Mouse (Mus musculus) neural tube, embryonic 11.5 days (tissue): ENCODE data around the gene Irx5. TPM values are rescaled to one million over a fixed set of nuclear protein-coding genes. Genes with fewer than 3 reads are reported as not detected.

Experiments used
- ATAC-seq: fragments of 200-750 bp; cut with Nextera tagmentation; 2 replicates; pipeline ENCODE4 v1.8.0; 2017; ENCODE audit warnings: moderate number of reproducible peaks, mild to moderate bottlenecking, moderate TSS enrichment, moderate library complexity; ENCODE audit not compliant: insufficient read depth, low FRiP score, low TSS enrichment
- DNase-seq: peaks from one replicate; pipeline ENCODE4 v3.0.0-alpha.2; 2015; ENCODE audit warnings: low spot score
- H3K27ac ChIP-seq: fragments of 300-500 bp; sonication (generic); 2 replicates; pipeline ENCODE4 v1.5.1; 2014; ENCODE audit warnings: low read depth, mild to moderate bottlenecking, low read length
- H3K27me3 ChIP-seq: fragments of 300-500 bp; sonication (generic); 2 replicates; pipeline ENCODE4 v1.6.1; 2014; ENCODE audit warnings: mild to moderate bottlenecking, low read length, mixed read lengths; ENCODE audit not compliant: control insufficient read depth, insufficient read depth
- H3K36me3 ChIP-seq: fragments of 300-500 bp; sonication (generic); 2 replicates; pipeline ENCODE4 v1.6.1; 2014; ENCODE audit warnings: mild to moderate bottlenecking, low read length, moderate library complexity, mixed read lengths; ENCODE audit not compliant: control insufficient read depth, insufficient read depth
- H3K4me1 ChIP-seq: fragments of 300-500 bp; sonication (generic); 2 replicates; pipeline ENCODE4 v1.6.1; 2014; ENCODE audit warnings: low read length, mixed read lengths; ENCODE audit not compliant: control insufficient read depth, insufficient read depth
- H3K4me2 ChIP-seq: fragments of 300-500 bp; sonication (generic); 2 replicates; pipeline ENCODE4 v1.6.1; 2014; ENCODE audit warnings: low read depth, mild to moderate bottlenecking, moderate library complexity
- H3K4me3 ChIP-seq: fragments of 300-500 bp; sonication (generic); 2 replicates; pipeline ENCODE4 v1.5.1; 2014; ENCODE audit warnings: low read depth, low read length
- H3K9ac ChIP-seq: fragments of 300-500 bp; sonication (generic); 2 replicates; pipeline ENCODE4 v1.6.1; 2014; ENCODE audit warnings: mild to moderate bottlenecking, low read length
- H3K9me3 ChIP-seq: fragments of 300-500 bp; sonication (generic); 2 replicates; pipeline ENCODE4 v1.6.1; 2016; ENCODE audit warnings: low read length; ENCODE audit not compliant: control insufficient read depth
- WGBS: fragments of 180-500 bp; shearing (Covaris S2); extraction: QIAGEN DNeasy Blood & Tissue Kit; methylation state at CpG from one replicate; pipeline ENCODE4 v1.1.7; 2014; 5-methylcytosine and 5-hydroxymethylcytosine counted together
- polyA plus RNA-seq: library from polyadenylated mRNA; unstranded; fragments of >200 nt; fragmentation: Nextera tagmentation; extraction: Ambion mirVana; gene quantifications from 2 replicates; pipeline ENCODE4 v1.2.1, GENCODE M21; 2014

Gene Irx5
- polyA plus RNA-seq, 1 experiment from 2014 or later: 19.7 TPM

DNA sequence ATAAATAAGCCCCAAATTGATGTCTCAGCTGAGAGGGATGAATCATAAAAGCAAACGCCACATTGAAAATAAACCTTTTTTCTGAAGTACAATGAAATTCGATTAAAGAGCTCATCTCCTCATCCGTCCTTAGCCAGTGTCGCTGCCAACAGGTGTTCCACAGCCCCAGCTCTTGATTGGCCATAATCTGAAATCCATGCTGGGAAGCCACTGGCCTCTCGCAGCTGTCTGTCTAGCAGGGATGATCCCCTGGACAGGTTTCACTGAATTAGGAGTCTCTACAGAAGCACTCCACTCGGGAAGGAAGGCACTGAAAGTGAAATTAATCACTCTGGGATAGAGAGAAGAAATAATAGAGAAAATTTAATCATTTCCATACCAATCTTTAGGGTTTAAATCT, 21.4 kb upstream of the Irx5 start:
- WGBS: 61% methylated on average over 6 of the region's 6 CpGs
- no peak for ATAC-seq
- H3K4me3 ChIP-seq: no peak overlapping the region

DNA sequence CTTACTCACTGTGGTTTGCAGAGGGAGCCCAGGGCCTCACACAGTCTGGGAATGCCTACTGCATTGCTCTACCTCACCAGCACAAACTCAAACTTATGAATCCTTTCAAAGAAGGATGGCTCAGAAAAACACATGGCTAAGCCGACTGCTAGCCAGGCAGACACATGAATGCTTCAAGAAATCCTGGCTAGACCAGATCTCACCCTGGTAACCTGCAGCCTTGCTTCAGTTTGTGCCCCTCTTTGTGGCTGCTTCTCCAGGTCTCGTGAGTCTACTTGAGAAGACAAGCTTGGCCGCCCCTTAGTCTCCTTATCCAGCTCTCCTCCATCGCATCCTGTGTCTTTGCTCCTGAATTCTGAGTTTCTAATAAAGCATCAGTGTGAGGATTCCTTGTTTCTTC, 13.9 kb upstream of the Irx5 start:
- Histone ChIP-seq H3K27me3 (no peaks in the 10 kb centered on the region), H3K4me1 (no peaks in the 10 kb centered on the region), H3K4me3 (no peak overlapping the region), H3K27ac (no peak overlapping the region), H3K4me2 (no peak overlapping the region), H3K36me3 (no peaks in the 10 kb centered on the region), H3K9ac (no peak overlapping the region), H3K9me3 (no peaks in the 10 kb centered on the region)
- WGBS: 94% methylated on average over 4 of the region's 4 CpGs
- DNase-seq: no peak
- ATAC-seq: no peak

More for the DNA sequence above, 21.4 kb upstream of the Irx5 start:
- no peak for DNase-seq
- no peaks in the 10 kb centered on the region for H3K36me3 ChIP-seq
- H3K27me3 ChIP-seq: no peaks in the 10 kb centered on the region
- no peak overlapping the region for H3K9ac ChIP-seq
- H3K27ac ChIP-seq: no peak overlapping the region
- H3K4me2 ChIP-seq: no peak overlapping the region
- H3K4me1 ChIP-seq: no peaks in the 10 kb centered on the region
- H3K9me3 ChIP-seq: no peaks in the 10 kb centered on the region

DNA sequence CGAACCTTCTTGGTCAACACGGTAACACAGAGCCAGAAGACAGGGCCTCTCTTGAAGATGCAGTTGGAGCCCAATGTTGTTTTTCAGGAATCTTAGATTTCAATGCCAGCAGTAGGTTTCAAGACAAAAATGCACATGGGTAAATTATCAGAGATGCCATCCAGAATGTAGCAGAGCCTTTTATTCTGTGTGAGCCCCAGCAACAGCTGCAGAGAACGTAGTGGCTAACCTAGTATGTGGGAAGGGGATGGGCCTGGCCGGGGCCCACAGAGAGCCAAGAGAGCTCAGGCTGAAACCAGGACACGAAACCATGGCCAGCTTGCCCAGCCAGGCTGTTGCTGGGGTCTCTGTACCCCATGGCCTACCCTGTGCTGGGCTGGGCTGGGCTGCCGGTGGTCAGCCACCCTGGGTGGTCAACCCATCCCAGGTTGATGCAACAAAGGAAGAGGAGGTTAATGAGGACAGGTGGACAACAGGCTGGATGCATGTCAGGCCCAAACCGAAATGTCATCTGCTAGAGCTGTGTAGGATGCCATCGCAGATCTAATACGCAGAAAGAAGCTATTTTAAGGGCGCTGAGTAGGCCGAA, 7.4 kb upstream of the Irx5 start:
- H3K9me3 ChIP-seq: no peaks in the 10 kb centered on the region
- no peak for DNase-seq
- WGBS: 72% methylated on average over 11 of the region's 11 CpGs
- peaks cover 11% of the 10 kb centered on the region for H3K4me1 ChIP-seq
- ATAC-seq: no peak
- no peak overlapping the region for H3K4me2 ChIP-seq
- H3K9ac ChIP-seq: no peak overlapping the region
- H3K4me3 ChIP-seq: no peak overlapping the region
- H3K36me3 ChIP-seq: no peaks in the 10 kb centered on the region
- H3K27ac ChIP-seq: no peak overlapping the region
- H3K27me3 ChIP-seq: no peaks in the 10 kb centered on the region

DNA sequence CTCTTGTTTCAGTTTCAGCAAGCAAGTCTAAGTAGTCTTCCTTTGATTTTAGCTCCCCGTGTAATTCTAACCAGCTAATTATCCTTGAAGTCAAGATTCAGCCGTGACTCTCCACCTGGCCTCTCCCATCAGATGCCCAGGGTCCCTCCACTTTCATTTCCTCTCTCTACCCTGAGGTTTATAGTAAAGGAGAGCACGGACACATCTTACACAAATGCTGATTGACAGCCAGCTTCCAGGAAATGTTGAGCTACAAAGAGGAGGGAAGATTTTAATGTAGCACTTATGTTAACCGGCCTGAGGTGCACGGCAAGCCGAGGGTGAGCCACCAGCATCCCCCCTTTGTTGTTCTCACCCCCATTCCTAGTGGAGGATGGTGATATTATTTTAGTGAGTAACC, 4.0 kb upstream of the Irx5 start:
- H3K27me3 ChIP-seq: no peaks in the 10 kb centered on the region
- peak overlapping the region; percentile 92 for H3K4me2 ChIP-seq
- H3K27ac ChIP-seq: no peak overlapping the region
- H3K36me3 ChIP-seq: no peaks in the 10 kb centered on the region
- H3K9ac ChIP-seq: peak overlapping the region; percentile 22; the same call in 1 of the 2 replicates
- peak overlapping the region; percentile 85 for H3K4me3 ChIP-seq
- peaks cover 11% of the 10 kb centered on the region for H3K4me1 ChIP-seq
- H3K9me3 ChIP-seq: no peaks in the 10 kb centered on the region
- no peak for DNase-seq
- no peak for ATAC-seq
- 10% methylated on average over 6 of the region's 6 CpGs for WGBS

DNA sequence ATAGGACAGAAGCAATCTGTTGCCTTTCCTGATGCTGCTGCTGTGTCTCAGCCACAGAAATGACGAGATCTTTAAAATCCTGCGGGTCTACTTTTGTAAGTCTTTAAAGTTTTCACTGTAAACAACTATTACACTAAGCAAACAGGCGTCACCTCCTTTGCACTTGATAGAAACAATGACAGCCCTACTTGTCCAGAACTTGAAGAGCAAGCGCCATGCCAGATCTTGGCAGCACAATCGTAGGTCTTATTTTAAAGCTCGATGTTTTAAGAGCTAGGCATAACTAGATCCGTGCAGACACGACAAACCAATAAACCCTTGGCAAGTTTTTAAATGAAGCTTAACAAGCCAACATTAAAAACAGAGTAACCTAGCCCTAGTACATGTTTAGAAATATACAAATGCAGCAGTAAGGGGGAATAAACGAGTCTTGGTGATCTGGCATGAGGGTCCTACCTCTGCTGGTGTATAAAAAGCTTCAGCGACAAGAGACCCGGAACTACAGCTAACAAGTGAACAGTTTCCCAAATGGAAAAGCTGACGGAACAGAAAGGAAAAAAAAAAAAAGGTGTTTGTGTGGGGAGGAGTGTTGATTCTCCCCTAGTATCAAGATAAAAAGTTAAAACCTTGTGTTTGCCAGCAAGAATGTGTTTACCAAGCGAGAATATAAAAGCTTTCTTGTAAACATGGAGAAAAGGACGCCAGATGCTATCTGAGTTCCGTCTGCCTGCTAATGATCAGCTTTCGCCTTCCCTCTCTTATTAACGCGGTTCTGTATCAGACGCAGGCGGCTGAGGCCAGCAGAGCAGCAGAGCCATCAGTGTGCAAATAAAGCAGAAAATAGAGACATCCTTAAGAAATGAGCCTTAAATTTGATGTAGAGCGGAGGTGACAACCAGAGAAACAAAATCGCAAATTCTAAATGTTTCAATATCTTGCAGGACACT, 2.6 kb upstream of the Irx5 start:
- H3K9ac ChIP-seq: peak overlapping the region; percentile 69
- ATAC-seq: no peak
- 3% methylated on average over 22 of the region's 22 CpGs for WGBS
- peak; percentile 36 for DNase-seq
- peak overlapping the region; percentile 85 for H3K4me3 ChIP-seq
- H3K9me3 ChIP-seq: no peaks in the 10 kb centered on the region
- peak overlapping the region; percentile 82; the same call in 1 of the 2 replicates for H3K27ac ChIP-seq
- H3K36me3 ChIP-seq: no peaks in the 10 kb centered on the region
- H3K4me1 ChIP-seq: peaks cover 11% of the 10 kb centered on the region
- peaks cover 5% of the 10 kb centered on the region for H3K27me3 ChIP-seq
- peak overlapping the region; percentile 92 for H3K4me2 ChIP-seq

DNA sequence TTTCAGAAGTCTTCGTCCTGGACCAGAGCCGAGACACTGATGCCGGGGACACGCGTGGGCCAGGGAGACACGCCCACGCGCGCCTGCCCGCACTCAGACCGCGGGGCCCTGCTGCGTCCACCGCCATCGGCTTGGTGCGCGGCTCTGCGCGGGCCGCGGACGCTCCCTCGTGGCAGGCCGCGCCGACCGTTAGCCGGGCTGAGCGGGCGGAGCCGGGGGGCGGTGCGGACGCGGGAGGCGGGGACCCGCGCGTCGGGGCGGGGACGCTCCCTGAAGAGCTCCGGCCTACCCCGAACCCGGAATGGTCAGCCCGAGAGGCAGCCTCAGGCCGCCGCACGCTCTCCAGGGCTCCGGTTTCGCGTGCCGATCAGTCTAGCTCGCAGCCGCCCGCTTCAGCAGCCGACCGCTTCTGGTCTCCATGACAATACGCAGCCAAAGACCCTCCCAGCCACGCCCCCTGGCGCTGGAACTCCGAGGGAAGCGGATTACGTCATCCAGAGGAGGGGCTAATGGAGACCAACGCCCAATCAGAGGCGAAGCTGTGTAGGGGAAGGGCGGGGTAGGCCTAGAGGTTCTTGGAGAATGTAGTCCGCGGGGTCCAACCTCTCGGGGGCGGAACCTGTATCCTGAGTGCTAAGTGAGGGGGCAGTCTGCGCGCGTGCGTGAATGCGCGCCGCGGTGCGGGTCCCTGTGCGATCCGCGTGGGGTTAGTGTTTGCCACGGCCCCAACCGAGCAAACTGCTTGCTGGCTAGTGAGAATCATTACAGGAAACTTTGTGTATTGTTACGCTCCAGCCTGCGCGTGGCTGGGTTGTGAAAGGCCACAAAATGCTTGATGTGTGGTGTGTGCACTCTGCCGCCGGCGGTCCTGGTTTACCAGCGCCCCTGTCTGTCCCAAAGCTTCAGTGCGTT, 1.5 kb upstream of the Irx5 start:
- Histone ChIP-seq H3K27ac (peak overlapping the region; percentile 95), H3K36me3 (peaks cover 2% of the 10 kb centered on the region; the same call in 1 of the 2 replicates), H3K27me3 (peaks cover 10% of the 10 kb centered on the region), H3K9me3 (no peaks in the 10 kb centered on the region), H3K9ac (peak overlapping the region; percentile 95), H3K4me3 (peak overlapping the region; percentile 85), H3K4me2 (peak overlapping the region; percentile 92), H3K4me1 (peaks cover 17% of the 10 kb centered on the region)
- DNase-seq (peak; percentile 100), ATAC-seq (peak; percentile 91)
- 1% methylated on average over 56 of the region's 93 CpGs for WGBS

DNA sequence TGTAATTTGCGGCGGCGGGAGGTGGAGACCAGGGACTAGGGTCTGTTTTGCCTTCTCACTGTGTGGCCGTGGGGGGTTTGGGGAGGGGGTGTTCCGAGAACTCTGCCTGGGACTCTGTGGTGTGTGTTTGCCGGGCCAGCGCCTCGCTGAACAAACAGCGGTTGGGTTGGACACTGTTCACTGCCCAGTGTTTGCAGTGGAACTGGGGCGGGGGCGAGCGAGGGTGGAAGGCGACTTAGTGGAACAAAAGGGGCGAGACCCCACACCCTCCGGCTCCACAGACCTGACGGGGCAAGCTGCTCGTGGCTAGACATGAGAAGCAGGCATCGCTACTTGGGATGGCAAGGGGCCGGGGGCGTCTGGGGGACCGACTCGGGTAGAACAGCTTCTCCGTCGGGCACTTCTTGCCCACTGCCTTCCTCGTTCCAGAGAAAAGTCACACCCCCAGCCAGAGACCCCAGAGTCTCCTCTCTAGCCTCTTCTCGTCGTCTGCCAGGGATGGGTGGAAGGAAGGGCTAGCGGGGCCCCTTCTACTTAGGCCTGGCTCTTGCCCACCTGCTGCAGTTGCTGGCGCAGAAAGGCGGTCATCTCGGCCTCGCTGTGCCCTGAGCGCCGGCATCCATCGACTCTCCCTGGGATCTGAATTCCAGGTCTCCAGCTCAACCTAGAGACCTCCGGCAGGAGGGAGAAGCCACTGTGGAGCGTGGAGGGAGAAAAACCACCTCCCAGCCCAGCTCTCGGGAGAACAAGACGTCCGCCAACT, 631 bp upstream of the Irx5 start:
- Histone ChIP-seq H3K4me3 (peak overlapping the region; percentile 85), H3K4me1 (peaks cover 17% of the 10 kb centered on the region), H3K27me3 (peaks cover 15% of the 10 kb centered on the region), H3K9ac (peak overlapping the region; percentile 95), H3K4me2 (peak overlapping the region; percentile 92), H3K27ac (peak overlapping the region; percentile 95), H3K9me3 (no peaks in the 10 kb centered on the region), H3K36me3 (peaks cover 2% of the 10 kb centered on the region; the same call in 1 of the 2 replicates)
- WGBS: 1% methylated on average over 40 of the region's 40 CpGs
- ATAC-seq (peak; percentile 1; the same call in 1 of the 2 replicates), DNase-seq (no peak)
